Mouse (Mus musculus) C2C12 (cell line): ENCODE measurements around the gene Gnat1.

ENCODE experiments used
- CEBPB ChIP-seq: IDR thresholded peaks from one replicate; pipeline ENCODE4 v1.6.1; 2011; ENCODE audit warnings: low read depth, mild to moderate bottlenecking, control low read depth, moderate library complexity
- CTCF ChIP-seq: IDR thresholded peaks from one replicate; pipeline ENCODE4 v1.5.1; 2011; ENCODE audit not compliant: control insufficient read depth, insufficient read depth, insufficient read length
- MAX ChIP-seq: IDR thresholded peaks from one replicate; pipeline ENCODE4 v1.6.1; 2011; ENCODE audit warnings: mild to moderate bottlenecking, control low read depth
- MYOD1 ChIP-seq: IDR thresholded peaks from one replicate; pipeline ENCODE4 v1.6.1; 2011; ENCODE audit warnings: low read depth; ENCODE audit not compliant: control insufficient read depth, insufficient read length
- MYOG ChIP-seq: IDR thresholded peaks from one replicate; pipeline ENCODE4 v1.6.1; 2011; ENCODE audit not compliant: control insufficient read depth, insufficient read length; ENCODE audit errors: extremely low read depth
- USF1 ChIP-seq: IDR thresholded peaks from one replicate; pipeline ENCODE4 v1.6.1; 2011; ENCODE audit warnings: low read depth, mild to moderate bottlenecking, control low read depth, moderate library complexity

DNA sequence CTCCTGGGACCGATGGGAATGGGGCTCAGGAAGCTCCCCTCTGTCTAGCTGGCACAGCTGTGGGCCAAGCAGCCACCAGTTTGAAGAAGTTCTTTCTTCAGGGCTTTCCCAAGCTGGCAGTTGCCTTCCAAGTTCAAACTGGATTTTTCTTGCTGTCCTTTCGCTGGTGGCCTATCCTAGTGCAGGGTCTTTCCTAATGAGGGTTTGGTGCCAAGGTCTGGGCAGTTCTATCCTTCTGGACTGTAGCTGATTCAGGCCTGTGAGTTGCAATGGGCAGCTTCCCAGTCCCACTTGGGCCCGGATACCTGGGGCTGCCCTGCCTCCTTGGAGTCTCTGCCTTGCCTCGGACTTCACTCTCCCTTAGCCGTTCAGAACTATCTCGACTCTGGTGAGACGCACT is 29.3 kb downstream of the Gnat1 start:
- TF ChIP-seq USF1 (no peak), MYOG (no peak), CTCF (no peak), MAX (no peak), CEBPB (no peak), MYOD1 (no peak)
